17 mouse cellular contexts compared by ENCODE assay signal in genomic region chr9:43235336-43235735, GRCm38 (mm10). TPM values are rescaled to one million over a fixed set of nuclear protein-coding genes. Genes with fewer than 3 reads are reported as not detected.
A peak's percentile ranks its signal among the peaks of the same experiment; 100 is the strongest.
DNase-seq lines count a peak whose midpoint lies in the region; ATAC-seq and TF ChIP-seq lines count a peak whose summit lies in the region.
"Had no signal": no experiment of that assay in that cellular context is flagged by ENCODE, and none has a peak within 500 bp of the region (broad histone marks: within the 10 kb centered on the region; RNA-seq: fewer than 3 reads in every experiment).

No protein-coding gene starts in this region.

- H3K27me3 ChIP-seq in heart, embryonic 10.5 days (ENCODE audit: insufficient read depth, poor library complexity, severe bottlenecking): no peaks in the 10 kb centered on the region
- H3K27me3 ChIP-seq in liver, embryonic 14.5 days (ENCODE audit: control insufficient read depth, insufficient read depth, low read length): no peaks in the 10 kb centered on the region
- H3K27me3 ChIP-seq: embryonic facial prominence, embryonic 13.5 days; heart, embryonic 13.5 days had no signal

- H3K9ac ChIP-seq in liver, embryonic 14.5 days (replicated peaks): peak overlapping the region; percentile 57
- H3K9ac ChIP-seq: embryonic facial prominence, embryonic 13.5 days; forebrain, embryonic 13.5 days had no signal

- H3K4me1 ChIP-seq in heart, embryonic 10.5 days: peaks cover 98% of the 10 kb centered on the region
- H3K4me1 ChIP-seq in liver, embryonic 14.5 days (replicated peaks; ENCODE audit: control insufficient read depth in 2 of 2, insufficient read depth in 2 of 2, low read length in 1 of 2): peaks cover 64 to 80% of the 10 kb centered on the region in 2 experiments

- no peak for DNase-seq in heart, embryonic 10.5 days (ENCODE audit: low spot score)
- no peak for DNase-seq in heart, adult 8-10 months (ENCODE audit: low spot score)
- DNase-seq in kidney, adult 11 months: peak; percentile 87
- peak; percentile 82 for DNase-seq in kidney, postnatal 14 days
- DNase-seq in liver, embryonic 14.5 days (ENCODE audit: low read depth in 3 of 3, low spot score in 3 of 3): no peak
- DNase-seq in frontal cortex, postnatal 10 days (ENCODE audit: low spot score in 2 of 2): no peak
- no peak for DNase-seq in cerebellum, adult 9-11 months
- no peak for DNase-seq in right cerebral cortex, adult 2 months (ENCODE audit: low spot score in 2 of 2)
- DNase-seq: adrenal gland, postnatal 10 days; cerebellum, postnatal 14 days; thymus, adult 2 months had no signal

- WGBS in heart, embryonic 10.5 days: 77% methylated on average over 6 of the region's 6 CpGs
- 71% methylated on average over 6 of the region's 6 CpGs for WGBS in liver, embryonic 14.5 days (ENCODE audit: insufficient replicate concordance)

- peak overlapping the region; percentile 67 for H3K4me2 ChIP-seq in liver, embryonic 14.5 days (ENCODE audit: low read depth)
- H3K4me2 ChIP-seq: embryonic facial prominence, embryonic 13.5 days; forebrain, embryonic 13.5 days had no signal

- no peak for ATAC-seq in liver, embryonic 14.5 days (ENCODE audit: insufficient read depth)
- ATAC-seq: forebrain, embryonic 13.5 days had no signal

- TF ChIP-seq EP300 in liver, embryonic 14.5 days (IDR thresholded peaks at IDR 0.05; ENCODE audit: low read depth): no peak

- H3K9me3 ChIP-seq in heart, embryonic 10.5 days: no peaks in the 10 kb centered on the region
- no peaks in the 10 kb centered on the region for H3K9me3 ChIP-seq in liver, embryonic 14.5 days (ENCODE audit: control insufficient read depth, low read length)
- H3K9me3 ChIP-seq: embryonic facial prominence, embryonic 13.5 days; forebrain, embryonic 13.5 days; heart, embryonic 13.5 days had no signal

- H3K36me3 ChIP-seq in heart, embryonic 10.5 days: 0 out of 2 replicates have a peak, but pooled peaks cover 2% of the 10 kb centered on the region
- H3K36me3 ChIP-seq in liver, embryonic 14.5 days (replicated peaks; ENCODE audit: control insufficient read depth, insufficient read depth, low read depth): peaks cover 18% of the 10 kb centered on the region

- TF ChIP-seq CTCF in liver, embryonic 14.5 days (IDR thresholded peaks at IDR 0.05; ENCODE audit: low read depth): no peak

- peak overlapping the region; percentile 83 for H3K27ac ChIP-seq in heart, embryonic 10.5 days
- peak overlapping the region; percentile 92 for H3K27ac ChIP-seq in liver, embryonic 14.5 days
- H3K27ac ChIP-seq: embryonic facial prominence, embryonic 13.5 days; forebrain, embryonic 13.5 days had no signal

- H3K4me3 ChIP-seq in heart, embryonic 10.5 days: no peak overlapping the region
- 0 out of 4 replicates have a peak overlapping the region, but pooled peaks of 1 of the 2 experiments have one; percentile 21 for H3K4me3 ChIP-seq in liver, embryonic 14.5 days (ENCODE audit: insufficient read depth in 1 of 2, low read depth in 2 of 2, low read length in 2 of 2)
- H3K4me3 ChIP-seq: embryonic facial prominence, embryonic 13.5 days; forebrain, embryonic 13.5 days; heart, embryonic 13.5 days had no signal

RNA-seq across cellular contexts. Expression of gene Oaf, which starts 4.4 kb away (rescaled TPM):
- 31.1 and 39.8 TPM in 2 replicates for polyA plus RNA-seq in heart, embryonic 10.5 days (2016; fragmentation: Nextera tagmentation; extraction: Ambion mirVana)
- total RNA-seq in heart, adult 8-10 months (2022): 10 to 100 TPM in 1 of 4 experiments, 1 to 10 TPM in 3; 8.9 to 10.2 (median 9.0) TPM
- polyA plus RNA-seq in liver, embryonic 14.5 days (2012; rRNA removed): 20.7 and 29.4 TPM in 2 replicates
- 37.1 and 42.6 TPM in 2 replicates for polyA plus RNA-seq in liver, embryonic 14.5 days (2014; fragmentation: Nextera tagmentation; extraction: Ambion mirVana)

RNA-seq across cellular contexts. Expression of gene Pou2f3, which starts 25.2 kb away (rescaled TPM):
- 0.10 TPM in 1 of 2 replicates, not detected in the other for polyA plus RNA-seq in heart, embryonic 10.5 days (2016; fragmentation: Nextera tagmentation; extraction: Ambion mirVana)
- not detected for total RNA-seq in heart, adult 8-10 months (2022)
- not detected in 2 replicates for polyA plus RNA-seq in liver, embryonic 14.5 days (2012; rRNA removed)
- not detected in 2 replicates for polyA plus RNA-seq in liver, embryonic 14.5 days (2014; fragmentation: Nextera tagmentation; extraction: Ambion mirVana)
- total RNA-seq: adrenal gland, postnatal 10 days; hematopoietic stem cell, adult 5-6 weeks; monocyte, adult 5-6 weeks had no signal
- polyA plus RNA-seq: forebrain, embryonic 13.5 days; heart, embryonic 13.5 days; neural tube, embryonic 14.5 days had no signal

Comparison
In these comparisons a context has a peak if more than half of its experiments do, and no peak if none do; other contexts are left out.
1. DNase-seq: peak in kidney, adult 11 months (single experiment) and kidney, postnatal 14 days (single experiment); none in heart, embryonic 10.5 days (single experiment), heart, adult 8-10 months (single experiment), liver, embryonic 14.5 days (0 of 3), frontal cortex, postnatal 10 days (0 of 2), cerebellum, adult 9-11 months (single experiment) and right cerebral cortex, adult 2 months (0 of 2).